Mouse (Mus musculus): ENCODE data around the gene Map3k10.

DNA sequence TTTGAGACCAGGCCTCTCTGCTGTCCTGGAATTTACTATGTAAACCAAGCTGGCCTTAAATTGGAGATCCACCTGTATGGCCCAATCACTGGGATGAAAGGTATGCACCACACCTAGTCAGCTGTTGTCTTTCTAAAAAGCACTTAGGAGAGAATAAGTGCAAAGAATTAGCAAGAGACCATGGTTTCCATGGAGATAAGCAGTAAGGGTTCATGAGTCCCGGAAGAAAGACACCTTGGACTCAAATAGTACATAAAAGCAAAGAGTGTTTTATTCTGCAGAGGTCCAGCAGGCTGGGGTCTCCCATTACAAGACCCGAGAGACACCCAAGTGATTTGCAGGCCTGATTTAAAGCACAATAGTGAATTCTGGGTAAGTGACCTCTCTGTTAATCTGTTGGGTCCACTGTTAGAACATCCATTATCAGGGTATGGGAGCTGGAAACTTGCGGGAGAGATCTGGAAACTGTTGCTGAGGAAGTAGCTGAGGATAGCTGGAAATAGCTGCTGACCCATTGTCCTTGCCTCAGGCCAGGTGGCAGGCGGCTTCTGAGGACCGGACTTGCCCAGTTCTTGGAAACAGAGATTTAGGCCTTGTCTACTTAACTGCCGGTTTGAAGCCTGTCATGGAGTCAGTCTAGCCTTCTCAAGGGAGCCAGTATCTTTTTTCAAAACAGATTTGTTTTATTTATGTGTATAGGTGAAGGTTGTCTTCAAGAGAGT lies 27.0 kb downstream of the Map3k10 start:
- TF ChIP-seq GATA1 (IDR thresholded peaks at IDR 0.05; ENCODE audit: borderline replicate concordance, low read length), result no peak
- no peak for TF ChIP-seq FLI1 (IDR thresholded peaks at IDR 0.05; ENCODE audit: low read length)

All from megakaryocyte, embryonic 14.5 days (primary cell).